Mouse (Mus musculus) MEL (cell line): Measurements from ENCODE around the gene Zdhhc14. TPM values are rescaled to one million over a fixed set of nuclear protein-coding genes. Genes with fewer than 3 reads are reported as not detected.

Experiments used
- DNase-seq: peaks from one replicate; pipeline ENCODE4 v3.0.0; 2011; ENCODE audit warnings: low read depth, low spot score
- H3K27ac ChIP-seq: 2 replicates; pipeline ENCODE4 v1.5.1; 2012; ENCODE audit warnings: low read depth, mild to moderate bottlenecking, control low read depth, low read length, moderate library complexity; ENCODE audit not compliant: control insufficient read depth
- H3K27me3 ChIP-seq, 2 experiments: fragments of 150-350 bp in 1 of 2; sonication (generic) in 1 of 2; 2 replicates each; pipeline ENCODE4 v1.6.1; 2012; ENCODE audit warnings: low read length in 2 of 2, mild to moderate bottlenecking in 2 of 2, improper control_type of control experiment in 1 of 2, moderate library complexity in 1 of 2; ENCODE audit not compliant: insufficient read depth in 2 of 2, control insufficient read depth in 1 of 2
- H3K36me3 ChIP-seq, 2 experiments: 2 replicates each; pipeline ENCODE4 v1.6.1; 2012 to 2014; ENCODE audit warnings: low read length in 2 of 2, improper control_type of control experiment in 1 of 2, inconsistent platforms in 1 of 2, mild to moderate bottlenecking in 1 of 2; ENCODE audit not compliant: insufficient read depth in 2 of 2, control insufficient read depth in 1 of 2
- H3K4me1 ChIP-seq, 2 experiments: fragments of 150-350 bp in 1 of 2; sonication (generic) in 1 of 2; 2 replicates each; pipeline ENCODE4 v1.6.1; 2012; ENCODE audit warnings: low read length in 2 of 2, improper control_type of control experiment in 1 of 2, mild to moderate bottlenecking in 1 of 2; ENCODE audit not compliant: insufficient read depth in 2 of 2, control insufficient read depth in 1 of 2
- H3K4me3 ChIP-seq, 2 experiments: fragments of 150-350 bp in 1 of 2; sonication (generic) in 1 of 2; 2 replicates each; pipeline ENCODE4 v1.5.1; 2012; ENCODE audit warnings: low read depth in 2 of 2, low read length in 2 of 2, mild to moderate bottlenecking in 2 of 2, moderate library complexity in 2 of 2, control low read depth in 1 of 2, improper control_type of control experiment in 1 of 2; ENCODE audit not compliant: control insufficient read depth in 1 of 2, insufficient read depth in 1 of 2
- H3K79me2 ChIP-seq: 2 replicates; pipeline ENCODE4 v1.6.1; 2012; ENCODE audit warnings: mild to moderate bottlenecking, low read length, moderate library complexity; ENCODE audit not compliant: control insufficient read depth, poor library complexity, insufficient read depth
- H3K9ac ChIP-seq: 2 replicates; pipeline ENCODE4 v1.6.1; 2012; ENCODE audit warnings: low read depth, mild to moderate bottlenecking, control low read depth, low read length, moderate library complexity; ENCODE audit not compliant: control insufficient read depth, poor library complexity, severe bottlenecking
- H3K9me3 ChIP-seq: fragments of 150-350 bp; sonication (generic); replicated peaks from 2 replicates; pipeline ENCODE4 v1.6.1; 2012; ENCODE audit warnings: mild to moderate bottlenecking, low read length, improper control_type of control experiment, moderate library complexity; ENCODE audit not compliant: insufficient read depth
- CHD1 ChIP-seq: IDR thresholded peaks from 2 replicates; pipeline ENCODE4 v1.6.1; 2012; ENCODE audit warnings: low read depth, mild to moderate bottlenecking, inconsistent platforms, low read length, improper control_type of control experiment
- E2F4 ChIP-seq: IDR thresholded peaks from 2 replicates; pipeline ENCODE4 v1.6.1; 2011; ENCODE audit warnings: low read depth, low read length, improper control_type of control experiment, borderline replicate concordance
- EP300 ChIP-seq, 2 experiments: IDR thresholded peaks; 2 replicates each; pipeline ENCODE4 v1.6.1; 2011; ENCODE audit warnings: improper control_type of control experiment in 2 of 2, low read length in 2 of 2, low read depth in 1 of 2, mild to moderate bottlenecking in 1 of 2
- ETS1 ChIP-seq: IDR thresholded peaks from 2 replicates; pipeline ENCODE4 v1.6.1; 2012; ENCODE audit warnings: low read depth, mild to moderate bottlenecking, inconsistent platforms, low read length, improper control_type of control experiment, moderate library complexity
- GABPA ChIP-seq: IDR thresholded peaks from 2 replicates; pipeline ENCODE4 v1.6.1; 2012; ENCODE audit warnings: low read depth, mild to moderate bottlenecking, inconsistent platforms, low read length, improper control_type of control experiment, moderate library complexity
- GATA1 ChIP-seq: IDR thresholded peaks from 2 replicates; pipeline ENCODE4 v1.6.1; 2011; ENCODE audit warnings: low read depth, low read length, improper control_type of control experiment
- JUND ChIP-seq: IDR thresholded peaks from 2 replicates; pipeline ENCODE4 v1.6.1; 2011; ENCODE audit warnings: low read depth, mild to moderate bottlenecking, improper control_type of control experiment, low read length
- KAT2A ChIP-seq: conservative IDR thresholded peaks from 2 replicates; pipeline ENCODE4 v1.6.1; 2012; ENCODE audit warnings: low read depth, low read length, improper control_type of control experiment, inconsistent platforms
- MAX ChIP-seq: IDR thresholded peaks from 2 replicates; pipeline ENCODE4 v1.6.1; 2011; ENCODE audit warnings: low read length, improper control_type of control experiment
- MAZ ChIP-seq: IDR thresholded peaks from 2 replicates; pipeline ENCODE4 v1.6.1; 2012; ENCODE audit warnings: low read depth, mild to moderate bottlenecking, inconsistent platforms, low read length, improper control_type of control experiment
- MEF2A ChIP-seq: IDR thresholded peaks from 2 replicates; pipeline ENCODE4 v1.6.1; 2014; ENCODE audit warnings: low read depth, mild to moderate bottlenecking, inconsistent platforms, low read length, improper control_type of control experiment; ENCODE audit not compliant: poor library complexity, insufficient replicate concordance, severe bottlenecking; ENCODE audit errors: extremely low read depth
- MYB ChIP-seq: IDR thresholded peaks from 2 replicates; pipeline ENCODE4 v1.6.1; 2011; ENCODE audit warnings: mild to moderate bottlenecking, low read depth, low read length, improper control_type of control experiment
- MYC ChIP-seq: IDR thresholded peaks from 2 replicates; pipeline ENCODE4 v1.6.1; 2011; ENCODE audit warnings: low read depth, mild to moderate bottlenecking, low read length, improper control_type of control experiment, moderate library complexity
- NRF1 ChIP-seq: IDR thresholded peaks from 2 replicates; pipeline ENCODE4 v1.6.1; 2014; ENCODE audit warnings: low read depth, mild to moderate bottlenecking, inconsistent platforms, low read length, improper control_type of control experiment, moderate library complexity; ENCODE audit not compliant: poor library complexity, insufficient read depth, severe bottlenecking
- POLR2A ChIP-seq, 2 experiments: IDR thresholded peaks; 2 replicates each; pipeline ENCODE4 v1.6.1; 2011 to 2012; ENCODE audit warnings: low read length in 2 of 2, mild to moderate bottlenecking in 2 of 2, control low read depth in 1 of 2, improper control_type of control experiment in 1 of 2, low read depth in 1 of 2, moderate library complexity in 1 of 2; ENCODE audit not compliant: control insufficient read depth in 1 of 2, insufficient read depth in 1 of 2, poor library complexity in 1 of 2
- POLR2AphosphoS2 ChIP-seq: IDR thresholded peaks from 2 replicates; pipeline ENCODE4 v1.6.1; 2011; ENCODE audit warnings: low read length, improper control_type of control experiment
- RCOR1 ChIP-seq: IDR thresholded peaks from 2 replicates; pipeline ENCODE4 v1.6.1; 2012; ENCODE audit warnings: low read depth, mild to moderate bottlenecking, inconsistent platforms, low read length, improper control_type of control experiment
- SIN3A ChIP-seq: IDR thresholded peaks from 2 replicates; pipeline ENCODE4 v1.6.1; 2012; ENCODE audit warnings: low read length, improper control_type of control experiment, inconsistent platforms
- SMC3 ChIP-seq: IDR thresholded peaks from 2 replicates; pipeline ENCODE4 v1.6.1; 2011; ENCODE audit warnings: low read depth, low read length, improper control_type of control experiment
- TBP ChIP-seq: IDR thresholded peaks from 2 replicates; pipeline ENCODE4 v1.8.0; 2011; ENCODE audit warnings: low read depth, low read length, improper control_type of control experiment
- USF2 ChIP-seq, 2 experiments: IDR thresholded peaks; 2 replicates each; pipeline ENCODE4 v1.6.1; 2011 to 2012; ENCODE audit warnings: improper control_type of control experiment in 2 of 2, low read length in 2 of 2, borderline replicate concordance in 1 of 2, inconsistent platforms in 1 of 2, low read depth in 1 of 2, mild to moderate bottlenecking in 1 of 2; ENCODE audit not compliant: insufficient read depth in 1 of 2
- ZMIZ1 ChIP-seq: IDR thresholded peaks from 2 replicates; pipeline ENCODE4 v1.6.1; 2012; ENCODE audit warnings: low read depth, mild to moderate bottlenecking, inconsistent platforms, low read length, improper control_type of control experiment, moderate library complexity
- ZNF384 ChIP-seq: IDR thresholded peaks from 2 replicates; pipeline ENCODE4 v1.6.1; 2012; ENCODE audit warnings: low read depth, mild to moderate bottlenecking, inconsistent platforms, low read length, improper control_type of control experiment
- polyA plus RNA-seq, 2 experiments: library from polyadenylated mRNA; stranded (reverse) in 1 of 2; unstranded in 1 of 2; fragments of >175 nt in 1 of 2; fragments of >200 nt in 1 of 2; gene quantifications; 2 replicates each; pipeline versions ENCODE4 v1.2.1 to v1.2.4; 2012; ENCODE audit warnings: low replicate concordance in 2 of 2, low read depth in 1 of 2; ENCODE audit not compliant: insufficient read length in 2 of 2, insufficient read depth in 1 of 2, missing spikeins in 1 of 2
- total RNA-seq: library from RNA; depleted of rRNA; stranded (reverse); fragments of 300-350 nt; gene quantifications from 2 replicates; pipeline ENCODE4 v1.2.3, GENCODE M21; 2012

Zdhhc14 gene
- total and polyA plus RNA-seq, 3 experiments: 3.4 to 4.9 TPM; not detected in 1

DNA sequence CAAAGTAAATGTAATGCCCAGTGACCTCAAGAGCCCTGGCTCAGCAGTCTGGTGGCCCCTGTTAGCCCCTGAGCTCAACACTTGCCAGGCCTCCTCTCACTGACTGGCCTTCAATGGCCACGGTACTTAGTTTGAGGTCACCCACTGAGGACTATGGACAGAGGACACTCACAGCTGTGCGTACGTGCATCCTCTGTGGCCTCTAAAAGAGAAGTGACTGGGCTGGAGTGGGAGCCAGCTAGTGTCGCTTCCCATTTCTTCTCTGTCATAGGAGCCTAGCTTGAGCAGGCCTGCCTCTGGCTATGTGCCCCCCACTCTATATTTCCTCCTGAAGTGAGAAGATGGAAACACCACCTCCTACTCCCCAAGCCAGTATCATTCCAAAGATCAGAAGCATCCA lies 273.4 kb downstream of the Zdhhc14 start:
- Histone ChIP-seq H3K36me3 (no peaks in the 10 kb centered on the region), H3K27me3 (no peaks in the 10 kb centered on the region), H3K9me3 (no peaks in the 10 kb centered on the region)
- TF ChIP-seq MAZ: no peak
- no peak for TF ChIP-seq GATA1
- no peak for TF ChIP-seq USF2 (IDR thresholded peaks at IDR 0.05; ENCODE audit: borderline replicate concordance in 1 of 2, insufficient read depth in 1 of 2, low read depth in 1 of 2, low read length in 2 of 2)
- no peak for TF ChIP-seq E2F4
- TF ChIP-seq POLR2A (IDR thresholded peaks at IDR 0.05; ENCODE audit: control insufficient read depth in 1 of 2, insufficient read depth in 1 of 2, low read depth in 1 of 2, low read length in 2 of 2, poor library complexity in 1 of 2): no peak
- no peak for TF ChIP-seq CHD1
- TF ChIP-seq NRF1: no peak
- TF ChIP-seq KAT2A: no peak
- TF ChIP-seq MYB: no peak
- TF ChIP-seq JUND: no peak
- no peak for TF ChIP-seq ETS1
- TF ChIP-seq GABPA: no peak
- TF ChIP-seq, all 39 proteins: peak for 0
- Histone ChIP-seq H3K9ac (no peak overlapping the region), H3K79me2 (no peaks in the 10 kb centered on the region), H3K27ac (no peak overlapping the region), H3K4me3 (no peak overlapping the region), H3K4me1 (no peaks in the 10 kb centered on the region)
- no peak for DNase-seq

DNA sequence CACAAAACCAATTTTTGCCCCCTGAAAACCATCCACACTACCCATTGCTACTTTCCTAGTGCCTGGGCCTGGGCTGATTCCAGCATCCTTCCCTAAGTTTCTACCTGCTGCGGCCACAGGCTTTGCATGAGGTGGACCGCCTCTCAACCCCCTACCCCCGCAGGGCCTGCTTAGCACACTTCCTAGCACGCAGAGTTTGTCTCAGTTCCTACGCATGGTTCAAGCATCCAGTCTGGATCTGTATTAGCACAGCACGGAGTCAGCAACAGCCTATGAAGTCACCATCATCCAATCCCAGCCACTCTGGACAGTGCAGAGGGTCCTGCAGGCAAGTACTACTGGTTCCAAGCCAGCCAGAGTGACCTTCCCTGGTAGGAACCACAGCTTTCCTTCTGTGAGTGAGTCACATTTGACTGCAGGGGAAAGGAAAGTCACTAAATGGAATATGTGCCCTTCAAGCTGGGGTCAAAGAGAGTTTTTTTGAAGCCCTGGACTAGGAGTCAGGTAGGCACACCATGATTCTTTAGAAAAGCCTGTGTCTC lies 275.9 kb downstream of the Zdhhc14 start:
- Histone ChIP-seq H3K79me2 (no peaks in the 10 kb centered on the region), H3K4me1 (no peaks in the 10 kb centered on the region), H3K9me3 (no peaks in the 10 kb centered on the region), H3K27me3 (no peaks in the 10 kb centered on the region), H3K27ac (no peak overlapping the region), H3K36me3 (no peaks in the 10 kb centered on the region), H3K9ac (no peak overlapping the region), H3K4me3 (no peak overlapping the region)
- no peak for TF ChIP-seq ZNF384
- TF ChIP-seq MAX: no peak
- no peak for TF ChIP-seq ZMIZ1
- TF ChIP-seq JUND: no peak
- no peak for TF ChIP-seq TBP
- TF ChIP-seq EP300 (IDR thresholded peaks at IDR 0.05; ENCODE audit: low read depth in 1 of 2, low read length in 2 of 2): no peak
- TF ChIP-seq NRF1: no peak
- no peak for TF ChIP-seq SMC3
- no peak for TF ChIP-seq ETS1
- no peak for TF ChIP-seq USF2 (IDR thresholded peaks at IDR 0.05; ENCODE audit: borderline replicate concordance in 1 of 2, insufficient read depth in 1 of 2, low read depth in 1 of 2, low read length in 2 of 2)
- TF ChIP-seq CHD1: no peak
- TF ChIP-seq RCOR1: no peak
- no peak for TF ChIP-seq SIN3A
- TF ChIP-seq MEF2A: no peak
- no peak for TF ChIP-seq MYC
- no peak for TF ChIP-seq GABPA
- no peak for TF ChIP-seq POLR2AphosphoS2
- no peak for DNase-seq
